Mouse (Mus musculus): Measurements from ENCODE around the gene Cacna2d4.

DNA sequence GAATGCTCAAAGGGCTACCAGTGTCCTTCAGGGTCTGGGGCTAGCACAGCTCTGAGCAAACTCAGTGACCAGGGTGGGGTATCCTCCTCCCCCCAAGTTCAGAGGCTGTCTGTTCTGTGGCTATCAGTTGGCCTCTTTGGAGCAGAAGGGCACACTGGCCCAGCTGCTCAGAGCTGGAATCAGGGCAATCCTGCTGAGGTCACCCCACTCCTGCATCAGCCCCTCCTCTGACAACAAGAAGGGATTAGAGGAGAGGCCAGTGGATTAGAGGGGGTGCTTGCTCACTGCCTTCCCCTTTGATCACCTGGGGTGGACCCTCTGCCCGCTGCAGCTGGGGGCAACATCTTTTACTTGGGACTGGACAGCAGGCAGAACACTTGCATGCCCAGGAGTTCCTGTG is at the start of gene Cacna2d4:
- TF ChIP-seq POLR2A (IDR thresholded peaks at IDR 0.05; ENCODE audit: control insufficient read depth, extremely low read depth, insufficient read depth, low read length, poor library complexity) (no peak), CTCF (IDR thresholded peaks at IDR 0.05; ENCODE audit: borderline replicate concordance, control insufficient read depth, extremely low read depth, insufficient read depth, low read length, poor library complexity) (no peak)
